Mouse (Mus musculus): Measurements from ENCODE around the gene Gnb4.

The Gnb4 gene

DNA sequence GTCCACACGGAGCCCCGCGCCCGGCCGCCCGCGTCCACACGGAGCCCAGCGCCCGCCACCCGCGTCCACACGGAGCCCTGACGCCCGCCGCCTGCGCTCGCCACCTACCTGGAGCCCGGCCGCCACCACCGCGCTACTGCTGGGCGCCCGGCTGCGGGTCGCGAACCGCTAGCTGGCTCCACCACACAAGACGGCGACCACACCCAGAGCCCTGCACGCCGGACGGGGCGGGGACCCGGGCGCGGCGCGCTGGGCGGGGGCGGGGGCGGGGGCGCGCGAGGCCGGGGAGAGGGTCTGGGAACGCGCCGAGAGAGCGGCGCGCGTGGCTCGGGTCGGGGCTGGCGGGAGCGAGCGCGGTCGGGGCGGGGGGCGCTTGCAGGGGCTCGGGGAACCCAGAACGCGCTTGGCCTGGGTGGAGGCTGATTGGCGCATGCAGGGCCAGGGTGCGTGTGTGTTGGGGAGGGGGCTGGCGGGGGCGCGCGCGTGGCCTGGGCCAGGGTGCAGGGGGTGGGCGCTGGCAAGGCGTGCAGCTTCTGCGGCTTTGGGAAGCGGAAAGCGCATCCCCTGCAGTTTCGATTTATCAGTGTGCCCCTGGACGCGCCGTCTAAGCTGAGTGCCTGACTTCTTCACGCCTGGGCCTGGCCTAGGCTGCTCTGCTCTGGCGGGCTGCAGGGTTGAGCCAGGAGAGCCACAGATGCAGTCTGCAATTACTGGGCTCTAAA lies at the start of gene Gnb4:
Gene Gnb4, minus strand, starts transcription at position 255 of the 722 bp plus-strand sequence.
- DNase-seq (ENCODE audit: low spot score in 2 of 2), result peak; percentile 12 to 18

DNA sequence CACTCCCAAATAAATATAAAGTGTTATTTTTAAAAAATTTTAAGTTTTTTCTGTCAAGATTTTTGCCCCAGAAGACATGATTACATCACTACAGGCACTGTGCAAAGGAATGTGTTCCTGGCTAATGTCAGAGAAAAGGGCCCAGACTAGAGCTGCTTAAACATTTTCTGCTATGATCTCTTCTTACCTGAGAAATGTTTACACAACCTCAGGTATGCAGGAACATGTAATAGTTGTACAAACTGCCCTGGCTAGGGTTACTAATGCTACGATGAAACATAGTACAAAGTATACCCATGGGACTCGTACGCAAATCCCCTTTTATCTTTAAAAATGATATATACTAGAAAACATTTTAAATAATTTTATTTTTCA lies 45.2 kb upstream of the Gnb4 start:
- no peak for DNase-seq (ENCODE audit: low spot score in 2 of 2)

DNA sequence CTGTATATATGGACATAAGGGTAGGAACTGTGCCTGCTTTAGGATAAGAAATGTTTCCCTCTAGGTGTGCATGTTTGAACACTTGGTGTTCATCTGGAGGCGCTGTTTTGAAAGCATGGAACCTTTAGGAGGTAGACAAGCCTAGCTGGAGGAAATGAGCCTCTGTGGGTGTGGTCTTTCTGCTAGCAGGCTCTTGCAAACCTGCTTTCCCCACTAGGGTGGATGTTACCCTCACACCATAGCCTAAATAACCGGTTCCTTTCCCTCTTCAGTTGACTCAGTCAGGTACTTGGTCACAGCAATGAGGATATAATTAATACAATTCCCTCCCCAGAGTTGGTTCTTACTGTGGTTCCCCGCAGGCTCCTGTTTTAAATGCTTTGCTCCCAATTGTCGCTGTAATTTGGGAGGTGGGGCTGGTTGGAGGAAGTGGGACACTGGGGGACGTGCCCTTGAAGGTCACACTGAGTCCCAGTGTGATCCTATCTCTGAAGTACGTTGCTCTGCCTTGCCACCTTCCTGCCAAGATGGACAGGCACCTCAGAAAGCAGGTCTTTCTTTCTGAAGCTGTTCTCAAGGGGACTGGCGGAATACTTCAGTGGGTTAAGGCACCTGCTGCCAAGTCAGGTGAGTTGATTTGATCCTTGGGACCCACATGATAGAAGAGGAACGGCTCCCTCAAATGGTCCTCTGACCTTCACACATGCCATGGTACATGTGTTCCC lies 44.6 kb upstream of the Gnb4 start:
- no peak for DNase-seq (ENCODE audit: low spot score in 2 of 2)

DNA sequence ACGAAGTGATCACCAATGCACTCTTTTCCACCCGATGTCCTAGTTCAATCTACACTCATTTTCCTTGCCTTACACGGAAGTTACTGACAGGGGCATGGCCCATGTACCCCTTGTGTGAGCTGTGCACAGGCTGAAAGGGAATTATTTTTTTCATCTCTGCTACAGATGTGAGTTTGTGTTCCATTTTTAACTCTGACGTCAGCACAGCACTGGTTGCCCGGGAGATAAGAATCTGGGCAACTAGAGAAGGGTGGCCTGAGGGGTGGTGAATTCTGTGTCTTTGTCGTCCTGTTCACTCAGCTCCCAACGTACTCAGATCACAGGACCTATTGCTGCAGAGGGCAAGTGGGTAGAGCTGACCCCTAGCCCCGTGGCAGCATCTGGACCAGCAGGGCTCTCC lies 43.9 kb upstream of the Gnb4 start:
- no peak for DNase-seq (ENCODE audit: low spot score in 2 of 2)

DNA sequence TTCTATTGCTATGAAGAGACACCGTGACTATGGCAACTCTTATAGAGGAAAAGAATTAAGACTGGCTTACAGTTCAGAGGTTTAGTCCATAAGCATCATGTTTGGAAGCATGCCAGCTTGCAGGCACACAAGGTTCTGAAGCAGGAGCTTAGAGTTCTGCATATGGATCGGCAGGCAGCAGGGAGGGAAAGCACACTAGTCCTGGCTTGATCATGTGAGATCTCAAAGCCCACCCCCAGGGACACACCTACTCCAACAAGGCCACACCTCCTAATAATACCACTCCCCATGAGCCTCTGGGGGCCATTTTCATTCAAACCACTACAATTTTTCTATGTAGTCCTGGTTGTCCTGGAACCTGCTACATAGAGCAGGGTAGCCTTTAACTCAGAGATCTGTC lies 43.1 kb upstream of the Gnb4 start:
- DNase-seq (ENCODE audit: low spot score in 2 of 2), result no peak

DNA sequence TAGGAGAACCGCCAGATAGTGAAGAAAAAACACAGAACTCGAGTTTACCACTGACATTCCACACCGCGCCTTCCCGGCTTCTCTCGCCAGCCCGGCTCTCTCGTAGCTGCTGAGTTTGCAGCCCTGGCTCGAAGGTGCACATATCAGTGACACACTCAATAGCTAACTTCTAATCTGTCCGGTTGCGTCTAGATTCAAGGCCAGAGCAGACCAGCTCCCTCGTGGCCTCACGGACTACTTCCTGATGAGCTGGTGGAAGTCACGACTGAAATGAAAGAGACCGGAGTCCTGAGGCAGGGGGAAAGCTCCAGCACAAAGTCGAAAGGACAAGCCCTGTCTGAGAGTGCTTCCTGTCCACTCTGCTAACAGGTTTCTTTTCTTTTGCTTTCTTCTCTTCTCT lies 42.4 kb upstream of the Gnb4 start:
- DNase-seq (ENCODE audit: low spot score in 2 of 2), result no peak

DNA sequence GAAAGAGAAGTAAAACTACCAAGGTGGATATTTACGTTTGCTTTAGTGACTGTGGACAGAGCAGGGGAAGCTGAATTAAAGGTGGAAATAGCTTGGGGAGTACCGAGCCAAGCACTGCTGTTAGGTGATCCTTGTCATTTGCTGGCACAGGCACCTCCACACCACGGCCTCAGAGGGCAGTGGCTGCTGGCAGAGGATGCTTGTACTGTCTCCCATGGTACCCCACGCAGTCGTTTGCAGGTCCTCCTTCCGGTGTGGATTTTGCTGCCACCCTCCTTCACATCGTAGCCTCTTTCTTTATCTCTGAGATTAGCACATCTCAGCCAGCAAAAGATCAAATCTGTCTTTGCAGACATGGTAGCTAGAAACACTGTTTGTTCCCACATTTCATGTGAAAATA lies 42.0 kb upstream of the Gnb4 start:
- DNase-seq (ENCODE audit: low spot score in 2 of 2), result no peak

DNA sequence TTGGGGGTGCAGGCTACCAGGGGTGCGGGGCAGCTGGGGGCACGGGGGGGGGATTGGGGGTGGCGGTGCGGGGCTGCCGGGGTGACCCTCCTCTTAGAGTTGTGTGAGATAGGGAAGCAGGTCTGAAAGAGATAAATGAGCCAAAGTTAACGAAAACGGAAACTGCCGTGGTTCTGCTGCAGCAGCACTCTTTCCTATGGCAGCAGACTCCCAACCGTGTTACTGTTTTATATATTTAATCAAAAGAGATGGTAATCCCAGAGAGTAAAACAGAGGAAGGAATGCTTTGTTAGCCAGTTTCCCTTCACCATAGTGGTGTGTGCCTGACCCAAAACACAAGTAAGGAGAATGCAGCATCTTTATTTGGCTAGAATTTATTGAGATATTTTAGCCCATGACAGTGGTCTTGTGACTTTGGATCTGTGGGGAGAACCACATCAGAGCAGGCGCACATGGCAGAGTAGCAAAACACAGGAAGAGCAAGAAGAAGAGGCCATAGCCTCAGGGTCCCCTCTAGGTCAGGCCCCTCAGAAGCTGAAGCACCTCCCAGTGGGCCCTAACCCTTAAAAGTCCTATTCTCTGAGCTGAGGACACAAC lies 40.1 kb upstream of the Gnb4 start:
- no peak for DNase-seq (ENCODE audit: low spot score in 2 of 2)

DNA sequence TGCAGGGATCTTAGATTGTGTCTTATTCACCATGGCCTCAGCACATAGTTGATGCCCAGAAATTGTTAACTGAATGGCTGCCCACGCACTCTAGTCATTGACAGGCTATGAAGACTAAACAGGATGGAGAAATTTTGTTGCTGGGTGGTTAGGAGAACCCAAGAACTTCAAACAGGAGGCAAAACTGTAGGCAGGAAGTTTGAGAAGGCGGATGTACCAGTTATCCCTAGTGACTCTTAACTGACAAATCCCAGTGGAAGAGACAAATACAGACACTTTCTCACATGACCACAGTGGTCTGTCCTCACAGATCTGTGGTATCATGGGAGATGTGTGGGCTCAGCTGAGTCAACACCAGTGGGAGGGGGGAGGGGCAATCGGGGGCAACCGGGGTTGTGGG lies 39.6 kb upstream of the Gnb4 start:
- no peak for DNase-seq (ENCODE audit: low spot score in 2 of 2)

DNA sequence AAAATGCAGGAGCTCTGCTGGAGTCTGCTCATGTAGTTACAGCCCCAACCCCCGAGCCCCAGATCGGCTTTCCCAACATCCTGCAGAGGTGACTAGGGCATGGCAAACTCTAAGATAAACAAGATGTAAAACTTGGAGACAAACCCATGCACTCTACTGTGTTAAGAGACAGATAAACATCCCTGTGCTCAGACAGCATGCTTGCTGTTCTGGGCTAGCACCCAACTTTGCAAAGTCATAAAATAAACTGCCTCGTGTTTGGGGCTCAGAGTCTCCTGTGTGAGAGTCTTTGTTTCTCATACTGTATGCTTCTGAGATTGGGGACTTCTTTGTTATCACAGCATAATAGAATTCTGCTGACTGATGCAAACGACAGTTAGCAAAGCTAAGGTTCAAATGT lies 36.4 kb upstream of the Gnb4 start:
- DNase-seq (ENCODE audit: low spot score in 2 of 2), result no peak

DNA sequence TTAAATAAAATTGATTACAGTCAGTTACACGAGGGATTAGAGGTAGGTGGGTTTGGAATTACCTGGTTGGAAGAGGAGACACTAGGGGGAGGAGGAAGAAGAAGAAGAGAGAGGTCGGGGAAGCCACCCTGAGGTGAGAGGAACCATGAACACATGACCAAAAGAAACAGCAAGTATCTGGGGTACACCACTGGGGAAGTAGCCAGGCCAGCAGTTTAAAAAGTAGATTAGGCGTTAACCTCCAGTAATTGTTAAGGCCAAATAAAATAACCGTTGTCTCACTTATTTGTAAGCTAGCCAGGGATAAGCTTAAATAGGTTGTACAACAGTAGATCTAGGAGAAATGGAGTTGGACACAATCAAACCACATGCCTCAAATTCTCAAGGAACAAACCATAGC lies 32.9 kb upstream of the Gnb4 start:
- no peak for DNase-seq (ENCODE audit: low spot score in 2 of 2)

DNA sequence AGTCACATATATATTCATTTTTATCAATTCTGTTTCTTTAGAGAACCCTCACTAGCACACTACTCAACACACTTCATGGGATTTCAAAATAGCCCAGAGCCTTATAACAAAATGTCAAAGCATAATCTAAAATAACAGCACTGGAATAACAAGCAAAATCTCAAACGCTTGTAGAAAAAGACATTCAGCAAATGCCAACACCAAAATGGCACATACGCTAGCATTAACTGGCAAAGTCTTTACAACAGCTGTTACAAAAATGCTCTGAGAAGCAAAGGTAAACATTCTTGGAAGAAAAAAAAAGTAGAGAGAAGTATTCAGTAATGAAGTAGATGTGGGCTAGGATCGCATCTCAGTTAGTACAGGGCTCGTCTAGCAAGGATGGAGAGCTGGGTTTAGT lies 30.5 kb upstream of the Gnb4 start:
- no peak for DNase-seq (ENCODE audit: low spot score in 2 of 2)

DNA sequence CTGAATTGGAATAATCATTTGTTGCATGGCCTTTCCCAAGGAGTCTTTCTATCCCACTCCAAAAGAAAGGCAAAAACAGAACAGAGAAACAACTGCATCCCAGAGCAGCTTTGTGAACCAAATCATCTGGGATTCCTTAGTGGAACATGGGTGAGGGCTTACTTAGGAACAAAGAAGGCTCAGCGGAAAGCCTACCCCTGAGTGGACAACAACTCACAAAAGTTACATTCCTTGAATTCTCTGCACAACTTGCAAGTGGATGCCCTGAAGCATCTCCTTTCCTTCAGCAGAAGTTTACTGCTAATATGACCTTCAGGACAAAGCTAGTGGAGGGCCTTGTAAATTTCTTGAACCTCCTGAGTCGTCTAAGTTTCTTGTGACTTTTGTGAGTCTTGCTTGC lies 28.4 kb upstream of the Gnb4 start:
- DNase-seq (ENCODE audit: low spot score in 2 of 2), result no peak

DNA sequence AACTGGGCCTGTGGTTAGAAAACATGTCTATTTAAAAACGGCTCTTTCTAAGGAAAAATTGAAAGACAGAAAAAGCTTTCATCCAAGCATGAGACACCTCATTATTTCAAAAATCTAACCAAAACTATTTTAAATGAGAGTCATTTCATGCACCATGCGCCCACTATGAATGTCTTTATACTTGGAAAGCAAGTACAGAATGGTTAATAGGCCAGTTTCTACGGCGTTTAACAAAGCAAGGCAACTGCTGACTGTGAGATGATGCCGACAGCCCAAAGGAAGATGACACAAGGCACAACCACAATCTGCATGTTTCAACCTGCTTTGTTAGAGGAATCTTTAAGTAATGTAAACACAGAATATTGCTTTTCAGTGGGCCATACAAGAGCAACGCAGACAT lies 25.7 kb upstream of the Gnb4 start:
- DNase-seq (ENCODE audit: low spot score in 2 of 2), result no peak

DNA sequence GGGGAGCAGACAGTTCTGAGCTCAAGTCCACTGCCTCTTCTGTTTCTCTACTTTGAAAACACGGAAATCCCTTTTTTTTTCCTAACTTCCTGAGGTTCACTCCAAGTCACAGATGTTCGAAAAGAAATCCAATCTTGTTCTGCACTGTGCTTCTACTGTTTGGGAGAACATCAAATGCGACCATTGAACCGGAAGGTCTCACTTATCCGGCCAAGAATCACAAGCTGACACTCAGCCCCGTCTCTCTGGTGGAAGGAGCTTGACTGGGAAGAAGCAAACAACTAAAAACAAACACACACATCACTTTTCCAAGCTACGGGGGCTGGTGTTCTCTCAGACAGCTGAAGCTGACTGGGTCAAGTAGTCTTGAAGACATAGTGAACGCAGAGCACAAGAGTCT lies 21.9 kb upstream of the Gnb4 start:
- DNase-seq (ENCODE audit: low spot score in 2 of 2), result no peak

DNA sequence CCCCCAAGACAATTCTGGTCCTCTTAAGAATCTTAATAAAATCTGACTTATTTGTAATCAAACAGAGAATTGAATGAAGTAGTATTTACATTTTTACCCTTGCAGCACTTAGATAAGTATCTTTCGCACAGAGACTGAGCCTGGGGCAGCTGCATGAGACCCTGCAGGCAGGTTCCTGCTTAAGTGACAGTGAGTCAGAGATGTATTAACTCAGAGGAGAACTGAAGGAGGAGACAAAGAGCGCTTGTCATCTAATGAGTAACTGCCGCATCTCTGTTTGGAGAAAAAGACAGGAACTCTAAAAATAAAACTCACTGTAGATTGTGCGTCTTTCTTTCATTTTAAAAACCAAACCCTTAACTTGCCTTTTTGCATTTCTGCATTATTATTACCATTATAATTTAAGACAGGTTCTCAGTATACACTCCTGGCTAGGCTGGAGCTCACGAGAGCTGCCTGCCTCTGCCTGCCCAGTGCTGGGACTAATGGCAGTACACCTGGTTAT lies 16.4 kb upstream of the Gnb4 start:
- no peak for DNase-seq (ENCODE audit: low spot score in 2 of 2)

DNA sequence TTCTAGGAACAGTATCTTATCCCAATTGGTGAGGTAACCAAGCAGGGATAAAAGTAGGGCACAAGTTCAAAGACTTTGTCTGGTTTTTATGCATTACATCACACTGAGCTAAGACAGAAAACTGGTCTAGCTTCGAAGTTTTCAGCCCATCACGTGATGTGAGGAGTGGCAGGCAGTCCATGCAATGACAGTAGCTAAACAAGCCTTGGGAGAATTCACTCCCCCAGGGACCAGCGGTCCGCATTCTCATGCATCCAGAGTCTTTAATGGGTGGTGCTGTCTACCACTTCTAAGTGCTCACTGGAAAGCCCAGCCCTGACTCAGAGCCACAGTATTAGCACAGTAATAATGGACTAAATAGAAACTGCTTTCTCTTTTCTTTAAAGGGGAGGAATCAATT lies 13.8 kb upstream of the Gnb4 start:
- no peak for DNase-seq (ENCODE audit: low spot score in 2 of 2)

DNA sequence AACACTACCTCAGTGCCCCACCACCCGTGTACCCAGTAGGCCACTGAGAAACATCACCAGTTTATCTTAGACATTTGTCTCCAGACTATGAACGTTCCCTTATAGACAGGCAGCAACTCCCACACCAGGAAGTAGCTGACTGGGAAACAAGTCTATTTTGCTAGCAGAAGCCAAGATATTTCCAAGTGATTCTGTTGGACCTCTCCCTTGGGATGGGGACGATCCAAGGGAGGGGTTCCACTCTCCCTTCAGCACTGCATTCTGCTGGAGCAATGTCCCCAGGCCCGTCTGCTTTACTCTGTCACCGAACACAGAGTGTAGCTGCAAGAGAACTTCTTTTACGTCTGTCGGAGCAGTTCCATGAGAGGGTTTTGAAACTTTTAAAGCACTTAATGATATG lies 11.8 kb upstream of the Gnb4 start:
- DNase-seq (ENCODE audit: low spot score in 2 of 2), result no peak

DNA sequence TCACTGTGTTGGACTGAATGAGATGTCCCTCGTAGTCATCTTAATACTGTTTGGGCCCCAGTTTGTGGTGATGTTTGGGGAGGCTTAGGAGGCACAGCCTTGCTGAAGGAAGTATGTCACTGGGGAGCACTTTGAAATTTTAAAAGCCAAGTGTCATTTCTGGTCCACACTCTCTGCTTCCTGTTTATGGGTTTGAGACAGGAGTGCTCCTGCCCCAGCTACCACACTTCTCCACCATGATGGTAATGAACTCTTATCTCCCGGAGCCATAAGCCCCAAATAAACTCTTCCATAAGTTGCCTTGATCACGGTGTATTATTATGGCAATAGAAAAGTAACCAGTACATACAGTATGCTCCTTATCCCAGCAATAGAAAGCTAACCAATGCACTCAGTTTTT lies 5.7 kb upstream of the Gnb4 start:
- no peak for DNase-seq (ENCODE audit: low spot score in 2 of 2)

DNA sequence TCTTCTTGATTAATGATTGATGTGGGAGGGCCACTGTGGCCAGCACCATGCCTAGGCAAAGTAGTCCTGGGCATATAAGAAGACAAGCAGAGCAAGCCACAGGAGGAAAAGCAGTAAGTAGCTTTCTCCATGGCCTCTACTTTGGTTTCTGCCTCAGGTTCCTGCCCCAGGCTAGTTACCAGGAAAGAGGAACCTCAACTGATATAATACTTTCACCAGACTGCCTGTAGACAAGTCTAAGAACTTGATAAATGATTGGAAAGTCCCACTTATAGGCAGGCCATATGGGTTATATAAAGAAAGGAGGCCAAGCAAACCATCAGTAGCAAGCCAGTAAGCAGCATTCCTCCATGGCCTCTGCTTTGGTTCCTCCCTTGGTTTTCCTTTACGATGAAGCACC lies 5.3 kb upstream of the Gnb4 start:
- DNase-seq (ENCODE audit: low spot score in 2 of 2), result no peak

DNA sequence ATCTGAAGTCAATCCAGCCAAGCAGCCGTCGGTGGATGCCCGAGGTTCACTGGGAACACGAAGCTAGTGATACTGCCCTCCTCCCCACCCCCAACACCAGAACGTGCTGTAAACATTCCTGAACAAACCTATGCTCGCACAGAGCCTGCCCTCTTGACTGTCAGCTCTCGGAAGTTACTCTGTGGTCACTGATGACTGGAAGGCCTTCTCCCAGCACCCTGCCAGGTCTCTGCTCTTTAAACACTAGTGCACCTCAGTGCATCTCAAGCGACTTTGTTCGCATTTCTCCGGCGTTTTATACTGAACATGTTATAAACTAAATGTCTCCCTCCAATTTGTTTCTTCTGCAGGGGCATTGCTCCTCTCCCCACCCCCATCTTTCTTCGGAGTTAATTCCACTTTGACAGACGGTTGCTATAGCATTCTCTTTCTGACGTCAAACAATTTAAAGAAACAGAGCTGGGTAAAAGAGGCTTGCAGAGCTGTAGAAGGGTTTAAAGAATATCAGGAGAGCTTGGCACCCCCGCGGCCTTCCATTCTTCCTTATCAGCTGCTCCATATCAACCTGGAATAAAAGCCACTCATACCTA lies 763 bp upstream of the Gnb4 start:
- DNase-seq (ENCODE audit: low spot score in 2 of 2), result no peak

DNA sequence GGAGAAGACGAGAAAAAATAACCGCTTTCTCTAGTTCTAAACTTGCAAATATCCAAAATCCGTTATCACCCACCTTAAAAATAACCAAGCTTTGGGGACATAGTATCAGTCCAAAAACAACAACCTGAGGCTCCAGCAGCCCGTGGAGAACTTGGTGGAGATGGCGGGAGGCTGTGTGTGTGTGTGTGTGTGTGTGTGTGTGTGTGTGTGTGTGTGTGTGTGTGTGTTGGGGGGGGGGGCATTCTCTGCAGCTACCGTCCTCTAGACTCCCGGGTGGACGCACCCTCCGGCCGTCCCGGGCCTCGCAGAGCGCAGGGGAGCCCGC lies 417 bp downstream of the Gnb4 start:
- no peak for DNase-seq (ENCODE audit: low spot score in 2 of 2)

DNA sequence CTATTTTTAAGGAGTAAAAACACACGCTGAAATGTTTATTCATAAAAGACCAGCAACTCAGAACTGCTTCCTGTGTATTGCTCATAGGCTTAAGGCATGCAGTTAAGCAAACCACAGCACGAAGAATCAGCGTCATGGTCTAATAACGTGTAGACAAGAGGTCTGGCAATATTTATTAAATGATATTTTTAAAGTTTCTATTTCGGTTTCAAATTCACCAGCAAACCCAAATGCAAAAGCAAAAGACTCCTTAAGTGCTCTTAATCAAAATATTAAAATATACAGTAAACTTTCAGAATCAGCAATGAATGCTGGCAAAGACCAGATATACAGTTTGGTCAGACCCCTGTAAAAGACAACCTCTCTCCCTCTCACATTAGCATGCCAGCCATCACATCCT lies 1.0 kb downstream of the Gnb4 start:
- DNase-seq (ENCODE audit: low spot score in 2 of 2), result no peak

All from urinary bladder, adult 18-20 months (tissue).